Mouse (Mus musculus) liver, adult (tissue): Measurements from ENCODE around the gene Adprm.

Experiments
- GATA4 ChIP-seq: IDR thresholded peaks from 2 replicates; pipeline ENCODE4 v1.6.1; 2014; ENCODE audit warnings: mild to moderate bottlenecking, low read length; ENCODE audit not compliant: insufficient replicate concordance

Adprm gene

DNA sequence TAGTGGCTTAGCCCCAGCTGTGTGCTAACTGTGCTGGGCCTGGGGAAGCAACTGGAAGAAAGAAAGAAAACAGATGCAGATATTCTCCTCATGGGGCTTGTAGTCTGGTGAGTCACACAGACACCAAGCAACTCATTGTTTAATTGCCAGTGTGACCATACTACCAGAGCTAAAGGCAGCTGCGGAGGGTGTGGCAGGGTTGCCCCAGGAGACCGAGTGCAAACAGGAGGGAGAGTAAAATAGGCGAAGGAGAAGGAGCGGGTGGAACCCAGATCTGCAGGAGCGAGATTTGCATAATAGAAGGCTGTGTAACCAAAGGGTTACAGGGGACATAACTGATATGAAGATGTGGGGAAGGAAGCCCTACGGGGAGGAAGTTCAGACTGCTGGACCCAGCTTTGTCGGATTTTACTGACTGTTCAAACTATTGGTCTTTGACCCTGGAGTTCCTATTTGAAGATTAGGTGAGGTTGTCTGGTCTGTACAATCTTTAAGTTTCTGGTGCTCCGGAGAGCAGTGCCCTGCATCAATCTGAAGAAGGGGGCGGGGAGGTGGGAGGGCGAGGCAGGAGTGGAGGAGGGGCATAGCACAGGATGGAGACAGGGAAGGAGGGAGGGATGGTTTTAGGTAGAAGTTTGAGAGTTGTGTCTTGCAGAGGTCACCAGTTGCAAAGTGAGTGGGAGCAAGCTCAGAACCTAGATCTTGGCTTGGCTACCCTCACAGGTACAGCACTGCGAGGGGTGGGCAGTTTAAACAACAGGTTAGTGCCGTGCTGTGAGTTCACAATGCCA, 34.4 kb downstream of the Adprm start:
- no peak for TF ChIP-seq GATA4

DNA sequence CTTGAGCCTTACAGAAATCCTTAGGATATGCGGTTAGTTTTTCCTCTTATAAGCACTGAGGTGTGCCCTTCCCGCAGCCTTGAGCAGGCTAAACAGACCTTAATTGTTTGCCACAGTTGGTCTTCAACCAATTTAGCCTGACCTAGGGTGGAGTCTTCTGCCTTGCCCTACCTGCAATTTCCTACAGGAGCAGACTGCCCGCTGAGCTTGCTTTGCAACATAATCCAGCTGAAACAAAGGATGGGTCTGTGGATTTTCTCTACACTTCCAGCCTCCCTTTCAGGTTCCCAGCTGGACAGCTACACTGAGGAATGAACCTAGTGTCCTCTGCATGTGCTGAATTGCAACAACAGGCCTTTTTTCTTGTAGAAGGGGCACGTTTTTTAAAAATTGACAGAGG, 40.8 kb downstream of the Adprm start:
- no peak for TF ChIP-seq GATA4

DNA sequence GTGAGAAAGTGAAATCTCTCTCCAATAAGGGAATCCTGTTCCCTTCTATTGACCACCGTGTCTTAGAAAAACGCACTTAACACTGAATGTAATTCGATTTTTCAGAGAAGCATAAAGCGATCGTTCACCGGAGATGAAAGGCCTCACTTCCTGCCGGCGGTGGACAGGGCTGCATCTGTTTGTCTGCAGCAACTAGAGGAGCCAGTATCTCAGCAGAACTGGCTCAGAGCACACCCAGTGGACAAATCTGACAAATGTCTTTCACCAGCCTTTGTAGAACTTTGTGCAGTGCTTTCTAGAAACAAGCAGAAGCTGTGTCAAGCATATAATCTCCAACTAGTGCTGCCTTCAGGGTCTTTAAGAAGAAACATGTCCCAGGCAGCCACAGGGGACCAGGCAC, 42.0 kb downstream of the Adprm start:
- no peak for TF ChIP-seq GATA4

DNA sequence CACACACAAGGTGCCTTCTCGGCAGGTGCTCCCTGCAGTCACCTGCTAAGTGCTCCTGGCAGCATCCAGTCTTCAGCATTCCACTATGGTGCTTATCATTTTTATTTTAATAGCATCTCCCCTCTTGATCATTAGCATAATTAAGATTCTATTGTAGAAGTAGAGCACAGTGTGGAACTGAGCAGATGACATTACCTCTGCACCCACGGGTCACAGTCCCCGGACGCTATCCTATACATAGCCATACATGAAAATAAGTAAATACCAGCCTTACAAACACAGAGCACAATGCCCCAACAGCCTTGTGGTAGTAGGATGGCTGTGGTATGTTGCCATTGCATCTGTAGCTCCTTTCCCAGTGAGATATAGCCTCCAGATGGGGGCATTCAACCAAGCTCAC, 43.9 kb downstream of the Adprm start:
- TF ChIP-seq GATA4: no peak

DNA sequence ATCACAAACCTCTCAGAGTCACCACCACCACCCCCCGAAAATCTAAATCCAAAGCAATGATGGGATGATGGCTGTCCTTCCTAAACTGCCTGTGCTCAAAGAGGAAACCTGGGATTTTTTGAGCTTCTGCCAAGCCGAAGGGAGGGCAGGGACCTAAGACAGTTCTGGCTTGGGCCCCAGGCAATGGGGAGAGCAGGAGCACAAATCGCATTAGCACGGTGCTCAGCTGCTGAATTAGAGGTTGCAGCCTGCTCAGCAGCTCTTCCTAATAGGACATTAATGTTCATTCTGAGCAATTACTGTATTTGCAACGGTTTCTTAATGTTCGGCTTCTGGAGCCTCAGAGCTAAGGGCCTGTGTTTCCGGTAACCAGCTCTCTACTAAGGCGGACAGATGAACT, 44.4 kb downstream of the Adprm start:
- no peak for TF ChIP-seq GATA4

DNA sequence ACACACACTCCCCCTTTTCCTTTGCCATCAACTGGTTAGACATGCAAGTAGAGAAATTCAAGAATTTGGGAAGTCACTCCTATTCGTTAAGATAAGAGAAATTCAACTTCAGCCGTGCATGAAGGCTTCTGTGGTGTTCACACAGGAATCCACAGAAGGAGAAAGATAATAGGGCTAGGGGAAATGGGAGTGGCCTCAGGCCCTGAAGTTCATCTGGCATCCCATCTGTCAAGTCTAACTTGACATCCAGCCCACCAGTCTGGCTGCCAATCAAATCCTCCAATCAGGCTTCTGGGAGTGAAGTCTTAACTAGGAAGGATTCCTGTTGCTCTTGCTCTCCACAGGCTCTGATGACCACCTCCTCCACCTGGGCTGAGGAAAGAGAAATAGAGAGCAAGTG, 49.5 kb downstream of the Adprm start:
- TF ChIP-seq GATA4: no peak

DNA sequence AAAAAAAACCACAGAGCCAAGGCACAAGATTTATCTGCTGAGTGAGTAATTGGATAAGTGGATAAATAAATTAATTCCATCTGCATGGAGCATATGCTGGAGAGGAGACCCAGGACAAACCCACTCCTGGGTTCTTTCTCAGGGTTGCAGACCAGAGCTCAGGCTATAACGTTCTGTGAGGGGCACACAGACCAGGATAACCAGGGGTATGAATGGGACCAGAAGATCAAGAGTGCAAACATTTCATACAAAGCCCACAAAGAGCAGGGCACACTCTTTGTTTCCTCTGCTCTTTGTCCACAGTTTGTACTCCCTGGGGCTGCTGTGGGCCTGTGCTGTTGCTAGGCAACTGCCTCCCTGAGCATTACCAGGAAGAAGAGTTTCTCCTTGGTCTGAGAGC, 50.7 kb downstream of the Adprm start:
- TF ChIP-seq GATA4: no peak

DNA sequence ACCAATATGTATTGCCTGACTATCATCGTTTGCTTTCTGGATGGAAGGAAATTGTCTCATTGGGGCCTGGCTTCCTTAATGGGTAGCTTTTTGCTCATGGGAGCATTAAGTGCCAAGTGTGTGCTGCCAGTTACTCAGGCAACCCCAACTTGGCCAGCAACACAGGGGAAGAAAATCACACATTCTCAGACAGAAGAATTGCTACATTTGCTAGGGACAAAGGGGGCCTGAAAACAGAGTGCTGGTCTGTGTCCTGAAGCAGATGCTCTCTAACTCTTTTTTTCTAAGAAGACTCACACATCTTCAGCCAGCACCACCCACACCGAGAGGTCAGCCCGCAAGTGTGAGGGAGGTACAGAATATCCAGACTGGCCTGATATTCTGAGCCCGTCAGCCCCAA, 51.7 kb downstream of the Adprm start:
- no peak for TF ChIP-seq GATA4

DNA sequence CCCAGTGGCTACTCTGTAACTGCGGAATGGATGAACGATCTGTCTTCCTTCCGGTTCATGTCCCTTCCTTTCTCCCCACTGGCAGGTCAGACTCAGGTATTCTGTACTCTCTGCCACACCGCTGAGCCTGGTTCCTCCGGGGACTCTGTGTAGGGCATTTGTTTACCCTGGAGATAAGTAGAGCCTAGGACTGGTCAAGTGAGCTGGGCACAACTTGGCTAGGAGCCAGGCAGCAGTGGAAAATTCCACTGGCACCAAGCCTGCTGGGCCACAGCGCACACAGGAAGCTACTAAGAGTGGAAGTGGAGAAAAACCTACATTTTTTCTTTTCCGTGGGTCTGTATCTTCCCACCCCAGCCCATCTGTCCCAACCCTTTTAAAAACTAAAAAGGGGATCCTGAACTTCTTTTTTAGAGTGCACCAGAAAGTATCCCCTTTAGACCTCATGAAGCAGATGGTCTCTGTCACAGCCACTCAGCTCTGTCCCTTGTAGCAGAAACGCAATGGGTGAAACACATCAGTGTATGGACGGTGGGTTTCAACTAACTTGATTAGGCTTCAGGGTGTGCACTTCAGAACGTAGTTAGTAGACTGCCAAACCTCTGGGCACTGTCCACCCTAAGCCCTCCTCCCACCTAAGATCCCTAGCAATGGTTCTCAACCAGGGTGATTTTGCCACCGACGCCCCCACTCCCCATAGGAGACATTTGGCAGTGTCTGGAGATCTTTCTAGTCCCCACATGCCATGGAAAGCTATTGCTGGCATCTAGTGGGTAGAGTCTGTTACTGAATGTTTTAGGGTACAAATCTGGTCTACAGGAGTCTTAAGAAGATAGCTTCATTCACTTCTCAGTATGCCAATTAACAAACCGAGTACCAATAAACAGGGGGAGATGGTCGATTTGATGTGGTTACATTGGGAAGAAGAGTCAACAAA, 53.7 kb downstream of the Adprm start:
- TF ChIP-seq GATA4: no peak

DNA sequence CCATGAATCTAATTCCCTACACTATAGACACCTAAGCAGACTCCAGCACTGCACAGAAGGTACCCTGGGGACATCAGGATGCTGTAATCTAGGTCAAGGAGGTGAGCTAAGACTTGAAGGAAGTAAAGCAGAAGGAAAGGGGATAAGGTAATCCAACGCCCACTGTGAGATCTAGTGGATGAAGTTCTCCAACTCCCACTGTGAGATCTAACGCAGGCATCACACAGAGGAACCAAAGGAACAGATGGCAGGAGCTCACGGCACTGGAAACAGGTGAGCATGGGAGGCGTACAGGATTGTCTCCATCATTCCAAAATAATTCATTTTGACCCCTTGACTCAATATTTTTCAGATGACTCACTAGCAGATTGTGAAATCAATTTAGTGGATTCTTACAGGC, 55.9 kb downstream of the Adprm start:
- TF ChIP-seq GATA4: no peak

DNA sequence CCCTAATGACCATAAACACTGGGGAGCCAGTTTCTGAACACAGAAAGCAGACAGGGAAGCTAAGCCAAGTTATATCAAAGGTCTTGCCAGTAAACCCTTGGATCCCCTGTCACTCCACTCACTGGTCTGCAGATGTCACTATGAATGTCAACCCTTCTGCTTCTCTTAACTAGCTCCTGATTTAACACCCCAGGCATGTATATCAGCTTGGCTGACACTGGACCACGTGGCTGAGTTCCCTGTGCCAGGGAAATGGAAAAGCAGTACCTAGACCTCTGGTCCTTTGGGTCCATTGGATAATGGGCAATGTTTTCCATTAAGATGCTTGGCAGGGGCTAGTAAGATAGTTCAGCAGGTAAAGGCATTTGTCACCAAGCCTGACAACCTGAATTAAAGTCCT, 58.7 kb downstream of the Adprm start:
- no peak for TF ChIP-seq GATA4

DNA sequence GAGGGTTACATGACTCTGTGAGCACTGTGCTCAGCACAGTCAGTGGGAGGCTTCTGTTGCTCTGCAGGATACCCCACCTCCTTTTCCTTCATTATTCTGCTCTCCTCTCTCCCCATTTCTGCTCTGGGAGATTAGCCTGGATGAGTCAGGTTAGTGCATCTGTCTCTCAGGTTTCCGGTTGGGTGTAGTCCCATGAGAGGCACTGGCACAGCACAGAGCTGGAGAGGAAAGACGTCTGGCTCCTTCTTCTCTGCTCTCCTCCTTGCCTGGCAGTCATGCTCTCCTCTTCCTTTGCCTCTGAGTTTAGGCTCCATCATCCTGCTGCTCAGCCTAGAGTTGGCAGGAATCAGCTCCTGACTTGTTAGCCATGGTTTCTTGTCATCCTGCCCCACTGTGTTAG, 60.2 kb downstream of the Adprm start:
- no peak for TF ChIP-seq GATA4
